Mouse (Mus musculus): ENCODE measurements at regions not wholly inside any gene's neighbourhood (a gene's known extent, or its start where the extent isn't known, plus 50 kb on each side); places are given as distances from the start of the nearest gene placed in this dataset.
A peak's percentile ranks its signal among the peaks of the same experiment; 100 is the strongest.

GRCm38 (mm10) chr13:16715296-16715960 lies 703.8 kb downstream of the Inhba start:
- Histone ChIP-seq H3K4me2 (ENCODE audit: low read length) (no peak overlapping the region), H3K36me3 (ENCODE audit: control insufficient read depth, insufficient read depth, low read length) (no peaks in the 10 kb centered on the region), H3K9ac (replicated peaks; ENCODE audit: low read length) (no peak overlapping the region), H3K4me1 (ENCODE audit: control insufficient read depth, insufficient read depth, low read length) (no peaks in the 10 kb centered on the region), H3K9me3 (ENCODE audit: control insufficient read depth, low read length) (no peaks in the 10 kb centered on the region), H3K27me3 (ENCODE audit: control insufficient read depth, insufficient read depth, low read length) (no peaks in the 10 kb centered on the region), H3K27ac (replicated peaks; ENCODE audit: low read depth, low read length) (no peak overlapping the region), H3K4me3 (replicated peaks; ENCODE audit: low read depth, low read length) (no peak overlapping the region)
- DNase-seq (no peak), ATAC-seq (ENCODE audit: low FRiP score, low TSS enrichment) (no peak)
- 85% methylated on average over 5 of the region's 5 CpGs for WGBS

DNA sequence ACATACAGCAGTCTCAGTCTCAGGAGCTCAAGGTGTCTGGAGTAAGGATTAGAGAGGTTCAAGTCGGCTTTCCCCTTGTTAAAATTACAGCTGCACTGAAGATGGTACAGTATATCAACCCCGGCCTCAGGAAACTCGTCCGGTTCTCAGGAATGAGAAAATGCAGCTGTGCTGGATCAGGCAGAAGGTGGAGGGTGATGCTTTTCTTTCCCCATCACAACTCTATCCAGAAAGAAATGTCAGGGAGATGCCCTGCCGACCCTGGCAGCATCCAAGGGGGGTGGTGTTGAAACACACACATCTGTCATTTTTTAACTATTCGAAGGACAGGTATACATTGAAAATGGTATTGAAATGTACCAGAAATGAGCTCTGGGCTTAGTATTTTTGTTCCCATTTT lies 704.7 kb downstream of the Inhba start:
- H3K27me3 ChIP-seq (ENCODE audit: control insufficient read depth, insufficient read depth, low read length) = no peaks in the 10 kb centered on the region
- H3K27ac ChIP-seq (replicated peaks; ENCODE audit: low read depth, low read length) = no peak overlapping the region
- H3K4me2 ChIP-seq (ENCODE audit: low read length) = no peak overlapping the region
- no peaks in the 10 kb centered on the region for H3K36me3 ChIP-seq (ENCODE audit: control insufficient read depth, insufficient read depth, low read length)
- no peak overlapping the region for H3K4me3 ChIP-seq (replicated peaks; ENCODE audit: low read depth, low read length)
- ATAC-seq (ENCODE audit: low FRiP score, low TSS enrichment) = no peak
- no peaks in the 10 kb centered on the region for H3K4me1 ChIP-seq (ENCODE audit: control insufficient read depth, insufficient read depth, low read length)
- H3K9ac ChIP-seq (replicated peaks; ENCODE audit: low read length) = no peak overlapping the region
- WGBS = 59% methylated on average over 6 of the region's 6 CpGs
- peak; percentile 10 for DNase-seq
- H3K9me3 ChIP-seq (ENCODE audit: control insufficient read depth, low read length) = no peaks in the 10 kb centered on the region

GRCm38 (mm10) chr13:16716796-16717749 lies 705.4 kb downstream of the Inhba start:
- Histone ChIP-seq H3K4me3 (replicated peaks; ENCODE audit: low read depth, low read length) (no peak overlapping the region), H3K27me3 (ENCODE audit: control insufficient read depth, insufficient read depth, low read length) (no peaks in the 10 kb centered on the region), H3K4me2 (ENCODE audit: low read length) (no peak overlapping the region), H3K9me3 (ENCODE audit: control insufficient read depth, low read length) (no peaks in the 10 kb centered on the region), H3K9ac (replicated peaks; ENCODE audit: low read length) (no peak overlapping the region), H3K4me1 (ENCODE audit: control insufficient read depth, insufficient read depth, low read length) (no peaks in the 10 kb centered on the region), H3K27ac (replicated peaks; ENCODE audit: low read depth, low read length) (no peak overlapping the region), H3K36me3 (ENCODE audit: control insufficient read depth, insufficient read depth, low read length) (no peaks in the 10 kb centered on the region)
- 72% methylated on average over 5 of the region's 5 CpGs for WGBS
- no peak for ATAC-seq (ENCODE audit: low FRiP score, low TSS enrichment)
- DNase-seq = no peak

DNA sequence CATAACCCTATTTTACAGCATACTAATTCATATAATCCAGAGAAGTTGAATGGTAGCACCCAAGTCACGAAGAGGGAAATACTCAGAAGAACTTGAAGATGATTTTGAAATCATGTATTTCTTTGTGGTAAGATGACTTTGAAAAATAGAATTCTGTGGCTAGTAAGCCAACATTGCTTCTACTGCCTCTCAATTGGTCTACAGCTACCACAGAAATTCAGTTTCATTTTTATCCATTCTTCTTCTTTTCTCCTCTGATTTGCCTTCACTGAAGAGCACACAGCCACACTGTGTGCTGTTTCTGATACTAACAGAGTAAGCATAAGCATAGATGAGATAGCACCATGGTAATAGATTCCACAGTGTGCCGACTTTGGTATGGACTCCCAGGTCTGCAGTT lies 708.4 kb downstream of the Inhba start:
- no peaks in the 10 kb centered on the region for H3K36me3 ChIP-seq (ENCODE audit: control insufficient read depth, insufficient read depth, low read length)
- H3K27me3 ChIP-seq (ENCODE audit: control insufficient read depth, insufficient read depth, low read length) = no peaks in the 10 kb centered on the region
- ATAC-seq (ENCODE audit: low FRiP score, low TSS enrichment) (no peak), DNase-seq (no peak)
- H3K4me1 ChIP-seq (ENCODE audit: control insufficient read depth, insufficient read depth, low read length) = no peaks in the 10 kb centered on the region
- no peak overlapping the region for H3K27ac ChIP-seq (replicated peaks; ENCODE audit: low read depth, low read length)
- H3K4me2 ChIP-seq (ENCODE audit: low read length) = no peak overlapping the region
- H3K9ac ChIP-seq (replicated peaks; ENCODE audit: low read length) = no peak overlapping the region
- WGBS = 94% methylated on average over 2 of the region's 2 CpGs
- no peaks in the 10 kb centered on the region for H3K9me3 ChIP-seq (ENCODE audit: control insufficient read depth, low read length)
- H3K4me3 ChIP-seq (replicated peaks; ENCODE audit: low read depth, low read length) = no peak overlapping the region

DNA sequence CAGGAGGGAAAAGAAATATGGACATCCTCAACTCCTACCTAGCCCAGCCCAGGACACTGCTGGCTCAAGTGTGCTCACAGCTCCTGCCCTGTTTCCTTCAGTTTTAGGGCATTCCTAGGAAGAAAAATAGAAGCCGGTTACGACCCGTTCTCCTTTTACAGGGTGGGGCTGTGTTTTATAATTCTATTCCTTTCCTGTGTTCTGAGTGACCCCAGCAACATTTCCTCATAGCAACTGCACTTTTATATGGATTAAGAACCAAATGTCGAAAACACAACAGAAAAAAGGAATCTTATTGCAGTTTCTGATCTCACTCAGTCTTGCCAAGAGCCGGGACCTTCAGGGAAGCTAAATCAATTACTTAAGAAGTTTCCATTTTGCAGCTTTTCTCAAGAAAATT lies 713.7 kb downstream of the Inhba start:
- H3K4me2 ChIP-seq (ENCODE audit: low read length) = no peak overlapping the region
- H3K9me3 ChIP-seq (ENCODE audit: control insufficient read depth, low read length) = no peaks in the 10 kb centered on the region
- H3K4me3 ChIP-seq (replicated peaks; ENCODE audit: low read depth, low read length) = no peak overlapping the region
- no peaks in the 10 kb centered on the region for H3K4me1 ChIP-seq (ENCODE audit: control insufficient read depth, insufficient read depth, low read length)
- no peak overlapping the region for H3K27ac ChIP-seq (replicated peaks; ENCODE audit: low read depth, low read length)
- H3K9ac ChIP-seq (replicated peaks; ENCODE audit: low read length) = no peak overlapping the region
- H3K36me3 ChIP-seq (ENCODE audit: control insufficient read depth, insufficient read depth, low read length) = no peaks in the 10 kb centered on the region
- no peaks in the 10 kb centered on the region for H3K27me3 ChIP-seq (ENCODE audit: control insufficient read depth, insufficient read depth, low read length)
- WGBS = 88% methylated on average over 5 of the region's 5 CpGs
- DNase-seq (no peak), ATAC-seq (ENCODE audit: low FRiP score, low TSS enrichment) (no peak)

GRCm38 (mm10) chr13:16738313-16738712 lies 726.7 kb downstream of the Inhba start:
- H3K9me3 ChIP-seq (ENCODE audit: control insufficient read depth, low read length) = no peaks in the 10 kb centered on the region
- no peaks in the 10 kb centered on the region for H3K36me3 ChIP-seq (ENCODE audit: control insufficient read depth, insufficient read depth, low read length)
- no peaks in the 10 kb centered on the region for H3K4me1 ChIP-seq (ENCODE audit: control insufficient read depth, insufficient read depth, low read length)
- no peaks in the 10 kb centered on the region for H3K27me3 ChIP-seq (ENCODE audit: control insufficient read depth, insufficient read depth, low read length)
- no peak overlapping the region for H3K27ac ChIP-seq (replicated peaks; ENCODE audit: low read depth, low read length)
- 77% methylated on average over 1 of the region's 1 CpGs for WGBS
- H3K4me2 ChIP-seq (ENCODE audit: low read length) = no peak overlapping the region
- H3K4me3 ChIP-seq (replicated peaks; ENCODE audit: low read depth, low read length) = no peak overlapping the region
- ATAC-seq (ENCODE audit: low FRiP score, low TSS enrichment) (no peak), DNase-seq (no peak)
- no peak overlapping the region for H3K9ac ChIP-seq (replicated peaks; ENCODE audit: low read length)

- Histone ChIP-seq H3K4me3 (replicated peaks; ENCODE audit: low read depth, low read length) (no peak overlapping the region), H3K4me1 (ENCODE audit: control insufficient read depth, insufficient read depth, low read length) (no peaks in the 10 kb centered on the region), H3K27ac (replicated peaks; ENCODE audit: low read depth, low read length) (no peak overlapping the region), H3K9me3 (ENCODE audit: control insufficient read depth, low read length) (no peaks in the 10 kb centered on the region), H3K9ac (replicated peaks; ENCODE audit: low read length) (no peak overlapping the region), H3K36me3 (ENCODE audit: control insufficient read depth, insufficient read depth, low read length) (no peaks in the 10 kb centered on the region), H3K27me3 (ENCODE audit: control insufficient read depth, insufficient read depth, low read length) (no peaks in the 10 kb centered on the region), H3K4me2 (ENCODE audit: low read length) (no peak overlapping the region)
- no peak for DNase-seq
- WGBS = 89% methylated on average over 3 of the region's 3 CpGs
- ATAC-seq (ENCODE audit: low FRiP score, low TSS enrichment) = no peak
Measured at GRCm38 (mm10) chr13:16739563-16739962, 727.9 kb downstream of the Inhba start.

- Histone ChIP-seq H3K4me1 (ENCODE audit: control insufficient read depth, insufficient read depth, low read length) (no peaks in the 10 kb centered on the region), H3K27ac (replicated peaks; ENCODE audit: low read depth, low read length) (no peak overlapping the region), H3K36me3 (ENCODE audit: control insufficient read depth, insufficient read depth, low read length) (no peaks in the 10 kb centered on the region), H3K27me3 (ENCODE audit: control insufficient read depth, insufficient read depth, low read length) (no peaks in the 10 kb centered on the region), H3K9ac (replicated peaks; ENCODE audit: low read length) (no peak overlapping the region), H3K4me3 (replicated peaks; ENCODE audit: low read depth, low read length) (no peak overlapping the region), H3K9me3 (ENCODE audit: control insufficient read depth, low read length) (no peaks in the 10 kb centered on the region), H3K4me2 (ENCODE audit: low read length) (no peak overlapping the region)
- WGBS = 81% methylated on average over 1 of the region's 1 CpGs
- no peak for ATAC-seq (ENCODE audit: low FRiP score, low TSS enrichment)
- DNase-seq = no peak
Measured at GRCm38 (mm10) chr13:16744237-16744636, 732.6 kb downstream of the Inhba start.

- WGBS = 98% methylated on average over 1 of the region's 1 CpGs
- ATAC-seq (ENCODE audit: low FRiP score, low TSS enrichment) = no peak
Measured at GRCm38 (mm10) chr13:16745644-16746043, 734.0 kb downstream of the Inhba start.

More at GRCm38 (mm10) chr13:16745644-16746043, 734.0 kb downstream of the Inhba start:
- no peak for DNase-seq
- Histone ChIP-seq H3K9ac (replicated peaks; ENCODE audit: low read length) (no peak overlapping the region), H3K9me3 (ENCODE audit: control insufficient read depth, low read length) (no peaks in the 10 kb centered on the region), H3K4me1 (ENCODE audit: control insufficient read depth, insufficient read depth, low read length) (no peaks in the 10 kb centered on the region), H3K36me3 (ENCODE audit: control insufficient read depth, insufficient read depth, low read length) (no peaks in the 10 kb centered on the region), H3K4me2 (ENCODE audit: low read length) (no peak overlapping the region), H3K27me3 (ENCODE audit: control insufficient read depth, insufficient read depth, low read length) (no peaks in the 10 kb centered on the region), H3K4me3 (replicated peaks; ENCODE audit: low read depth, low read length) (no peak overlapping the region), H3K27ac (replicated peaks; ENCODE audit: low read depth, low read length) (no peak overlapping the region)

All from midbrain, embryonic 14.5 days (tissue).